Mouse (Mus musculus): ENCODE results near the gene Olfr1417. TPM values are rescaled to one million over a fixed set of nuclear protein-coding genes. Genes with fewer than 3 reads are reported as not detected.

The Olfr1417 gene
- total and polyA plus RNA-seq, 2 experiments from 2014 or later, result not detected

DNA sequence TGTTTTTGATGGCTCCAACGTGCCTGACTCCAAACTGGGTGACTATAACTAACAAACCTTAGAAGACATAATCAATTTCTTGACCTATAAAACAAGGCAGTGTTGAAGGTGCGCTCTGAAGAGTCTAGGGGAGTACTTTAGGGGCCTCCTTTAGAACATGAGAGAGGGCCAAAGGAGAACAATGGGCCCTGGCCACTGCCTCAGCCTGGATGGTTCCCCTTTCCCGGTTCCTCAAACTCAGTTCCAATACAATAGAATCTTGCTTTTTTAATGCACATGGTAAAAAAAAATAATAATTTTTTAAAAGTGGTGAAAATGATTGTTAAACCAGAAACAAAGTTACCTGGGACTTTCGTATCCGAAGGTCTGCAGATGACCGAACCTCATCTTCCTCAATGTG, 51.2 kb downstream of the Olfr1417 start:
- no peaks in the 10 kb centered on the region for H3K27me3 ChIP-seq (ENCODE audit: control insufficient read depth, insufficient read depth, low read length)
- no peak for TF ChIP-seq CTCF (IDR thresholded peaks at IDR 0.05; ENCODE audit: low read depth)
- no peak for TF ChIP-seq EP300 (IDR thresholded peaks at IDR 0.05; ENCODE audit: low read depth)
- H3K36me3 ChIP-seq (replicated peaks; ENCODE audit: control insufficient read depth, insufficient read depth, low read length), result 0 out of 2 replicates have a peak, but pooled peaks cover 6% of the 10 kb centered on the region

GRCm38 (mm10) chr19:11785409-11786154, 53.4 kb downstream of the Olfr1417 start:
- H3K9ac ChIP-seq (replicated peaks; ENCODE audit: low read depth, low read length), result no peak overlapping the region
- DNase-seq (ENCODE audit: low spot score) (no peak), ATAC-seq (ENCODE audit: insufficient read depth, low read depth) (no peak)
- 0 out of 2 replicates have a peak, but pooled peaks cover 6% of the 10 kb centered on the region for H3K36me3 ChIP-seq (replicated peaks; ENCODE audit: control insufficient read depth, insufficient read depth, low read length)
- no peaks in the 10 kb centered on the region for H3K9me3 ChIP-seq (replicated peaks; ENCODE audit: control insufficient read depth, low read length)
- H3K4me1 ChIP-seq (ENCODE audit: control insufficient read depth, insufficient read depth), result no peaks in the 10 kb centered on the region
- no peaks in the 10 kb centered on the region for H3K27me3 ChIP-seq (ENCODE audit: control insufficient read depth, insufficient read depth, low read length)
- H3K4me3 ChIP-seq (ENCODE audit: low read depth, low read length), result no peak overlapping the region
- no peak overlapping the region for H3K4me2 ChIP-seq (ENCODE audit: low read depth, low read length)
- no peak overlapping the region for H3K27ac ChIP-seq (ENCODE audit: low read depth)
- 83% methylated on average over 14 of the region's 14 CpGs for WGBS
- no peak for TF ChIP-seq EP300 (IDR thresholded peaks at IDR 0.05; ENCODE audit: low read depth)
- no peak for TF ChIP-seq CTCF (IDR thresholded peaks at IDR 0.05; ENCODE audit: low read depth)

More for the DNA sequence above, 51.2 kb downstream of the Olfr1417 start:
- H3K9me3 ChIP-seq (replicated peaks; ENCODE audit: control insufficient read depth, low read length), result no peaks in the 10 kb centered on the region
- no peak overlapping the region for H3K27ac ChIP-seq (ENCODE audit: low read depth)
- no peak for ATAC-seq (ENCODE audit: insufficient read depth, low read depth)
- H3K4me1 ChIP-seq (ENCODE audit: control insufficient read depth, insufficient read depth), result no peaks in the 10 kb centered on the region
- no peak overlapping the region for H3K9ac ChIP-seq (replicated peaks; ENCODE audit: low read depth, low read length)
- H3K4me3 ChIP-seq (ENCODE audit: low read depth, low read length), result no peak overlapping the region
- no peak overlapping the region for H3K4me2 ChIP-seq (ENCODE audit: low read depth, low read length)
- DNase-seq (ENCODE audit: low spot score), result no peak
- 85% methylated on average over 6 of the region's 6 CpGs for WGBS

DNA sequence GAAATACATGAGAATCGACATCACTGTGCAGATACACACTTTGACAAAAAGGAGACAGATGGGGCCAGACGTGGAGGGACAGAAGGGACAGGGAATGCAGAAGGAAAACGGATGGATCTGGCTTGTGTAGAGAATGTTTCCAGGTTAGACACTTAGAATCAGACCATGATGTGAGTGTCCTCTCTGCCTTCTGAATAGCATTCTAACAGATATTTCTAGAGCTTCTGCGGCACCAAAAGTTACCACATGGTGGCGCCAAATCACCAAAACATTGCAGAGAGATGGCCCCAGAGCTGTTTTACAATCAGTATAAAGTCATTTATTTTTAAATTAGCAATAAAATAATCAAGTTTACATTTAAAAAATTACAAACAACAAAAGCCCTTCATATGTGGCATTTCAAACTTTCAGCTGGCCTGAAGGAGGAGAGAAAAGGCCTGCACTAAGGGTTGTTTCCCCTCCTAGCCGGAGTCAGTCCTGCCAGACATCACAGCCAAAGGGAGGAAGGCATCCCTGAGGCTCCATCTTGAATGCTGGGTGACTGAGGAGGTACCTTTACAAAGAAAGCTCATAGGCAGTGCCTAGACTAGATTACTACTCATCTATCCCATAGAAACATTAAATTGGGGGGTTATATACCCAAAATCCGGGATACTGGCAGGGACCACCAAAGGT, 61.7 kb downstream of the Olfr1417 start:
- no peak for TF ChIP-seq EP300 (IDR thresholded peaks at IDR 0.05; ENCODE audit: low read depth)
- peak; percentile 76 for TF ChIP-seq CTCF (IDR thresholded peaks at IDR 0.05; ENCODE audit: low read depth)
- ATAC-seq (ENCODE audit: insufficient read depth, low read depth) (no peak), DNase-seq (ENCODE audit: low spot score) (peak; percentile 73)

More for the DNA sequence above, 61.7 kb downstream of the Olfr1417 start:
- Histone ChIP-seq H3K9me3 (replicated peaks; ENCODE audit: control insufficient read depth, low read length) (no peaks in the 10 kb centered on the region), H3K4me2 (ENCODE audit: low read depth, low read length) (no peak overlapping the region), H3K4me1 (ENCODE audit: control insufficient read depth, insufficient read depth) (no peaks in the 10 kb centered on the region), H3K27ac (ENCODE audit: low read depth) (no peak overlapping the region), H3K36me3 (replicated peaks; ENCODE audit: control insufficient read depth, insufficient read depth, low read length) (peaks cover 38% of the 10 kb centered on the region), H3K4me3 (ENCODE audit: low read depth, low read length) (no peak overlapping the region), H3K27me3 (ENCODE audit: control insufficient read depth, insufficient read depth, low read length) (no peaks in the 10 kb centered on the region), H3K9ac (replicated peaks; ENCODE audit: low read depth, low read length) (no peak overlapping the region)
- 53% methylated on average over 7 of the region's 7 CpGs for WGBS

Other genes starting within 250 kb of the Olfr1417 start
- gene Ms4a6d, start 234.4 kb downstream of the Olfr1417 start, total RNA-seq (2014; rRNA removed; ENCODE audit: low replicate concordance), result 5.3 and 14.0 TPM in 2 replicates
- 3.0 and 3.2 TPM in 2 replicates for gene Ms4a6d, start 234.4 kb downstream of the Olfr1417 start, polyA plus RNA-seq (2015; fragmentation: Nextera tagmentation; extraction: Ambion mirVana)
- gene Ms4a2, start 215.5 kb downstream of the Olfr1417 start, total RNA-seq (2014; rRNA removed; ENCODE audit: low replicate concordance), result not detected in 2 replicates
- gene Ms4a2, start 215.5 kb downstream of the Olfr1417 start, polyA plus RNA-seq (2015; fragmentation: Nextera tagmentation; extraction: Ambion mirVana), result 0.15 and 0.18 TPM in 2 replicates
- gene Ms4a3, start 198.4 kb downstream of the Olfr1417 start, total RNA-seq (2014; rRNA removed; ENCODE audit: low replicate concordance), result 2.7 TPM in 1 of 2 replicates, not detected in the other
- not detected in 2 replicates for gene Ms4a3, start 198.4 kb downstream of the Olfr1417 start, polyA plus RNA-seq (2015; fragmentation: Nextera tagmentation; extraction: Ambion mirVana)
- gene Oosp2, start 178.7 kb downstream of the Olfr1417 start, total RNA-seq (2014; rRNA removed; ENCODE audit: low replicate concordance), result not detected in 2 replicates
- not detected in 2 replicates for gene Oosp2, start 178.7 kb downstream of the Olfr1417 start, polyA plus RNA-seq (2015; fragmentation: Nextera tagmentation; extraction: Ambion mirVana)
- not detected in 2 replicates for gene Oosp1, start 148.1 kb downstream of the Olfr1417 start, total RNA-seq (2014; rRNA removed; ENCODE audit: low replicate concordance)
- not detected in 2 replicates for gene Oosp1, start 148.1 kb downstream of the Olfr1417 start, polyA plus RNA-seq (2015; fragmentation: Nextera tagmentation; extraction: Ambion mirVana)
- gene Oosp3, start 142.2 kb downstream of the Olfr1417 start, total RNA-seq (2014; rRNA removed; ENCODE audit: low replicate concordance), result not detected in 2 replicates
- not detected in 2 replicates for gene Oosp3, start 142.2 kb downstream of the Olfr1417 start, polyA plus RNA-seq (2015; fragmentation: Nextera tagmentation; extraction: Ambion mirVana)
- gene Gif, start 91.7 kb downstream of the Olfr1417 start, total RNA-seq (2014; rRNA removed; ENCODE audit: low replicate concordance), result not detected in 2 replicates
- gene Gif, start 91.7 kb downstream of the Olfr1417 start, polyA plus RNA-seq (2015; fragmentation: Nextera tagmentation; extraction: Ambion mirVana), result not detected in 2 replicates
- 32.2 and 49.9 TPM in 2 replicates for gene Mrpl16, start 68.8 kb downstream of the Olfr1417 start, total RNA-seq (2014; rRNA removed; ENCODE audit: low replicate concordance)
- 97.6 and 99.1 TPM in 2 replicates for gene Mrpl16, start 68.8 kb downstream of the Olfr1417 start, polyA plus RNA-seq (2015; fragmentation: Nextera tagmentation; extraction: Ambion mirVana)
- gene Stx3, start 19.8 kb downstream of the Olfr1417 start, total RNA-seq (2014; rRNA removed; ENCODE audit: low replicate concordance), result 8.0 and 10.6 TPM in 2 replicates
- 6.0 and 6.3 TPM in 2 replicates for gene Stx3, start 19.8 kb downstream of the Olfr1417 start, polyA plus RNA-seq (2015; fragmentation: Nextera tagmentation; extraction: Ambion mirVana)
- not detected in 2 replicates for gene Olfr1418, start 21.8 kb upstream of the Olfr1417 start, total RNA-seq (2014; rRNA removed; ENCODE audit: low replicate concordance)
- not detected in 2 replicates for gene Olfr1418, start 21.8 kb upstream of the Olfr1417 start, polyA plus RNA-seq (2015; fragmentation: Nextera tagmentation; extraction: Ambion mirVana)
- gene Olfr1419, start 35.9 kb upstream of the Olfr1417 start, total RNA-seq (2014; rRNA removed; ENCODE audit: low replicate concordance), result not detected in 2 replicates
- gene Olfr1419, start 35.9 kb upstream of the Olfr1417 start, polyA plus RNA-seq (2015; fragmentation: Nextera tagmentation; extraction: Ambion mirVana), result not detected in 2 replicates
- not detected in 2 replicates for gene Olfr1420, start 47.3 kb upstream of the Olfr1417 start, total RNA-seq (2014; rRNA removed; ENCODE audit: low replicate concordance)
- 0.11 TPM in 1 of 2 replicates, not detected in the other for gene Olfr1420, start 47.3 kb upstream of the Olfr1417 start, polyA plus RNA-seq (2015; fragmentation: Nextera tagmentation; extraction: Ambion mirVana)
- gene Patl1, start 73.2 kb upstream of the Olfr1417 start, total RNA-seq (2014; rRNA removed; ENCODE audit: low replicate concordance), result 12.9 and 14.7 TPM in 2 replicates
- gene Patl1, start 73.2 kb upstream of the Olfr1417 start, polyA plus RNA-seq (2015; fragmentation: Nextera tagmentation; extraction: Ambion mirVana), result 10.0 and 11.5 TPM in 2 replicates
- 32.7 and 43.2 TPM in 2 replicates for gene Osbp, start 126.7 kb upstream of the Olfr1417 start, total RNA-seq (2014; rRNA removed; ENCODE audit: low replicate concordance)
- gene Osbp, start 126.7 kb upstream of the Olfr1417 start, polyA plus RNA-seq (2015; fragmentation: Nextera tagmentation; extraction: Ambion mirVana), result 4.7 and 5.1 TPM in 2 replicates
- not detected in 2 replicates for gene Olfr1423, start 202.1 kb upstream of the Olfr1417 start, total RNA-seq (2014; rRNA removed; ENCODE audit: low replicate concordance)
- not detected in 2 replicates for gene Olfr1423, start 202.1 kb upstream of the Olfr1417 start, polyA plus RNA-seq (2015; fragmentation: Nextera tagmentation; extraction: Ambion mirVana)
- gene Olfr1424, start 223.5 kb upstream of the Olfr1417 start, total RNA-seq (2014; rRNA removed; ENCODE audit: low replicate concordance), result not detected in 2 replicates
- gene Olfr1424, start 223.5 kb upstream of the Olfr1417 start, polyA plus RNA-seq (2015; fragmentation: Nextera tagmentation; extraction: Ambion mirVana), result not detected in 2 replicates
- not detected in 2 replicates for gene Olfr1425, start 238.5 kb upstream of the Olfr1417 start, total RNA-seq (2014; rRNA removed; ENCODE audit: low replicate concordance)
- not detected in 2 replicates for gene Olfr1425, start 238.5 kb upstream of the Olfr1417 start, polyA plus RNA-seq (2015; fragmentation: Nextera tagmentation; extraction: Ambion mirVana)